Mouse (Mus musculus): ENCODE results near the gene Ctbs. TPM values are rescaled to one million over a fixed set of nuclear protein-coding genes. Genes with fewer than 3 reads are reported as not detected.

Gene Ctbs
- polyA plus RNA-seq, 1 experiment from 2014 or later = 5.1 TPM

GRCm38 (mm10) chr3:146435533-146435932 is 14.1 kb upstream of the Ctbs start:
- no peak overlapping the region for H3K27ac ChIP-seq
- H3K36me3 ChIP-seq = peaks cover 84% of the 10 kb centered on the region
- ATAC-seq (ENCODE audit: low FRiP score) = no peak
- no peak overlapping the region for H3K4me3 ChIP-seq
- no peak overlapping the region for H3K4me2 ChIP-seq
- H3K27me3 ChIP-seq = no peaks in the 10 kb centered on the region
- H3K4me1 ChIP-seq (replicated peaks) = no peaks in the 10 kb centered on the region
- no peak overlapping the region for H3K9ac ChIP-seq
- 89% methylated on average over 11 of the region's 11 CpGs for WGBS
- H3K9me3 ChIP-seq = no peaks in the 10 kb centered on the region

DNA sequence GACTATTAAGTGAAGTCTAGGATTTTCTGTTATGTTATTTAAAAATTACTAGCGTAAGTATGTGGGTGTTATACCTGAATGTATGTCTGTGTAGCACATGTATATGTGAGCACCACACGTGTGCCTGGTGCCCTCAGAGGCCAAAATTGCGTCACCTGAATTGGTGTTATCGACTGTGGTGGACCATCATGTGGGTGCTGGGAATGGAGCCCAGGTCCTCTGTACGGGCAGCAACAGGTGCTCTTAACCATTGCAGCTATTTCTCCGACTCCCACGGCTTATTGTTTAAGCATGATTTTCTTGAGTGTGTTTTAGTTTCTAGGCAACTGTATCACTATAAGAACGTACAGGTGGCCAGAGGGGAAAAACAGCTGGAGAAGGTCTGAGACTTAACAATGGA is 13.5 kb upstream of the Ctbs start:
- Histone ChIP-seq H3K27ac (no peak overlapping the region), H3K36me3 (peaks cover 81% of the 10 kb centered on the region), H3K27me3 (no peaks in the 10 kb centered on the region), H3K9me3 (no peaks in the 10 kb centered on the region), H3K9ac (no peak overlapping the region), H3K4me2 (no peak overlapping the region), H3K4me3 (no peak overlapping the region), H3K4me1 (replicated peaks) (no peaks in the 10 kb centered on the region)
- no peak for ATAC-seq (ENCODE audit: low FRiP score)
- WGBS = 93% methylated on average over 8 of the region's 8 CpGs

DNA sequence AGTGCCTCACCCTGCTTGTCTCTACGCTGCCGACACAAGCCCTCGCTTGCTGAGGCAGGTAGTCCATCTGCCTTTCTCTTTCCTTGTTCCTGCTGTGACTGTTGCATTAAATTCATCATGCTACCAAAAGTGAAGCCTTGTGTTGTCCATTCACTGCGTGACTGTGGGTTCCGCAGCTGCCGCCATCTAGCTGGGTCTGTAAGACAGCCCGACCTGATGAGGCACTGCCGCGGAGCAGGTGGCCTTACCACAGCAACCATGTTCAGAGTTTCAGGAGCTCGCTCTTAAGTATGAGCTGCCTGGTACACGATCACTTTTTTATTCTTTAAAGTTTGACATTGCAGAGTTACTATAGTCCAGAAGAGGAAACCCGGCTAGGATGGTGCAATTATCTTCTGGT is 9.6 kb upstream of the Ctbs start:
- H3K4me1 ChIP-seq (replicated peaks) = no peaks in the 10 kb centered on the region
- H3K27ac ChIP-seq = no peak overlapping the region
- H3K27me3 ChIP-seq = no peaks in the 10 kb centered on the region
- H3K4me2 ChIP-seq = no peak overlapping the region
- H3K9ac ChIP-seq = no peak overlapping the region
- 89% methylated on average over 12 of the region's 12 CpGs for WGBS
- H3K9me3 ChIP-seq = no peaks in the 10 kb centered on the region
- no peak for ATAC-seq (ENCODE audit: low FRiP score)
- H3K4me3 ChIP-seq = no peak overlapping the region
- H3K36me3 ChIP-seq = peaks cover 49% of the 10 kb centered on the region

GRCm38 (mm10) chr3:146440422-146440821 is 9.2 kb upstream of the Ctbs start:
- no peak for ATAC-seq (ENCODE audit: low FRiP score)
- peaks cover 47% of the 10 kb centered on the region for H3K36me3 ChIP-seq
- H3K27me3 ChIP-seq = no peaks in the 10 kb centered on the region

DNA sequence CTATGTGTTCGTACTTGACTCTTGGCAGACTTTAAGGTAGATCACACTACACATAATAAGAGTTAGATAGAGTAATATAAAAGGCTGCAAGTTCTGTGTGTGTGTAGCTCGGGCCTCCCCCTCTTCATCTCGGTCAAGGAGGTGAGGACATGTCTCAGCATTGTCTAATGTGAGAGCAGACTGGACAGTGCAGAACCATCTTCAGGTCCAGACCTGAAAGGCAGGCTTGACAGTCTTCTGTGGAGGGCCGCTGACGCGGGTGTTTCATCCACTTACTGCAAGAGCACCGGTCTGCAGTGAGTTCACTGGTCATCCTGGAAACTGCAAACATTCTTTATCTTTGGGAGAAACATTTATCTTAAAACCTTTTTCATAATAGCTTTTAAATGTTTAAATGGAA is 7.1 kb upstream of the Ctbs start:
- Histone ChIP-seq H3K9me3 (no peaks in the 10 kb centered on the region), H3K9ac (no peak overlapping the region), H3K27ac (no peak overlapping the region), H3K27me3 (no peaks in the 10 kb centered on the region), H3K4me1 (replicated peaks) (no peaks in the 10 kb centered on the region), H3K36me3 (peaks cover 32% of the 10 kb centered on the region), H3K4me3 (no peak overlapping the region), H3K4me2 (no peak overlapping the region)
- no peak for ATAC-seq (ENCODE audit: low FRiP score)
- 90% methylated on average over 7 of the region's 7 CpGs for WGBS

More at GRCm38 (mm10) chr3:146440422-146440821, 9.2 kb upstream of the Ctbs start:
- Histone ChIP-seq H3K9me3 (no peaks in the 10 kb centered on the region), H3K27ac (no peak overlapping the region), H3K4me3 (no peak overlapping the region), H3K4me2 (no peak overlapping the region), H3K9ac (no peak overlapping the region), H3K4me1 (replicated peaks) (no peaks in the 10 kb centered on the region)
- WGBS = 86% methylated on average over 7 of the region's 7 CpGs

DNA sequence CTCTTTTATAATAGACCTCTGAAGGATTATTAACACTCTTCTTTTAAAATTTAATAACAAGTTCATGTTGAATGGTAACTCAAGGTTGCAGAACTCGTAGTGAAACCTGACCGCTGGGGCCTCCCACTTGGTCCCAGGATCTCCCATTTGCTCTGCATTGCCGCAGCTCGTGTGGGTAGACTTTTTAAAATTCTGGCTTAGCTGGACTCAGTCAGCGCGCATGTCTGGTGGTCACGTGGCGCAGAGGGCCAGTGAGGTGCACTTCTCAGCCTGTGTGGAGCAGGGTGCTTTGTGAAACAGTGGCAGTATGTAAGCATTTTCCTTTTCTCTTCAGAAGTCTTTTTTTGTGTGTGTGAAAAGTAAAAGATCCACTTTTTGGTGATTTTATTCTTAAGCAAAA is 6.7 kb upstream of the Ctbs start:
- H3K4me2 ChIP-seq = no peak overlapping the region
- no peak overlapping the region for H3K27ac ChIP-seq
- no peak overlapping the region for H3K9ac ChIP-seq
- 91% methylated on average over 8 of the region's 8 CpGs for WGBS
- no peaks in the 10 kb centered on the region for H3K9me3 ChIP-seq
- ATAC-seq (ENCODE audit: low FRiP score) = no peak
- H3K4me1 ChIP-seq (replicated peaks) = no peaks in the 10 kb centered on the region
- H3K27me3 ChIP-seq = no peaks in the 10 kb centered on the region
- peaks cover 30% of the 10 kb centered on the region for H3K36me3 ChIP-seq
- H3K4me3 ChIP-seq = no peak overlapping the region

- Histone ChIP-seq H3K4me1 (replicated peaks) (no peaks in the 10 kb centered on the region), H3K27me3 (0 out of 2 replicates have a peak, but pooled peaks cover 4% of the 10 kb centered on the region), H3K9me3 (no peaks in the 10 kb centered on the region), H3K4me2 (no peak overlapping the region), H3K36me3 (peaks cover 25% of the 10 kb centered on the region), H3K27ac (no peak overlapping the region), H3K4me3 (no peak overlapping the region), H3K9ac (no peak overlapping the region)
- ATAC-seq (ENCODE audit: low FRiP score) = no peak
- 82% methylated on average over 7 of the region's 7 CpGs for WGBS
Measured at GRCm38 (mm10) chr3:146443380-146443779, 6.2 kb upstream of the Ctbs start.

- Histone ChIP-seq H3K27me3 (0 out of 2 replicates have a peak, but pooled peaks cover 4% of the 10 kb centered on the region), H3K9me3 (no peaks in the 10 kb centered on the region), H3K4me3 (no peak overlapping the region), H3K4me2 (no peak overlapping the region), H3K4me1 (replicated peaks) (peaks cover 1% of the 10 kb centered on the region; the same call in 1 of the 2 replicates), H3K9ac (no peak overlapping the region), H3K27ac (no peak overlapping the region), H3K36me3 (peaks cover 18% of the 10 kb centered on the region)
- 95% methylated on average over 7 of the region's 7 CpGs for WGBS
- ATAC-seq (ENCODE audit: low FRiP score) = no peak
Measured at GRCm38 (mm10) chr3:146444880-146445279, 4.7 kb upstream of the Ctbs start.

DNA sequence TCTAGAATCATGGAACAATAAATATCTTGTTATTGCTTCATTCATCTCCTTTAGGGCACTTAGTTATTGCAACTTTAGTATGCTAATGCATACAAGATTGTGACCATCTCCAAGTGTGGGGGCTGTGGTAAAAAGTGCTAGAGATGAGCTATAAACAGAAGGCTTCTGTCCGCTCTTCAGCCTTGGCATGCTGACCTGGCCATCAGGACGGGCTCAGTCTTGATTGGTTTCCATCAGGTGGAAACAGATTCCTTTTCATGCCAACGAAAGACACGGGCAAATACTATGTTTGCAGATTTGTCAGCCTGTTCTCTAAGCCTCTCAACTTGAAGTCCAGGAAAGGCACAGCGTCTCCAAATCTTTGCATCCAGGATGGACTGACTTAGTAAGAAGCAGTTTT is 2.4 kb upstream of the Ctbs start:
- Histone ChIP-seq H3K4me1 (replicated peaks) (peaks cover 10% of the 10 kb centered on the region; the same call in 1 of the 2 replicates), H3K4me3 (no peak overlapping the region), H3K9ac (no peak overlapping the region), H3K36me3 (peaks cover 10% of the 10 kb centered on the region; the same call in 1 of the 2 replicates), H3K4me2 (no peak overlapping the region), H3K27me3 (0 out of 2 replicates have a peak, but pooled peaks cover 4% of the 10 kb centered on the region), H3K27ac (no peak overlapping the region), H3K9me3 (no peaks in the 10 kb centered on the region)
- WGBS = 95% methylated on average over 5 of the region's 5 CpGs
- ATAC-seq (ENCODE audit: low FRiP score) = no peak

DNA sequence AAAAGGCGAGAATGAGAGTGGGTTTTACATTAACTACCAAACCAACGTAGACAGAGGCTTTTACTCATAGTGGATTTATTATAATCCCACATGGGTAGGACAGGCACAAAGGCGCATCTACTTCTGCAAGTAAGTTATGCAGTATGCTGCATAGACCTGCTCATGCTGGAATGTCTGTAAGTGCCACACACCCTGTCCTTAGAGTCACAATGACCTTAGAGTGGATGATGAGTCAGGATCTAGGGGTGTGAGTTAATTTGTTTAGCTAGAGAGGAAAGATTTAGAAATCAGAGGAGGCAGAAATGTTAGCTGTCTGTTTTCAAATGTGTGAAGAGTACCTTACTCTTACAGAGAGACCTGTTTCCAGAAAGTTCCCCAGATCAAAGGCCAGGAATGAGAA is 2.0 kb upstream of the Ctbs start:
- ATAC-seq (ENCODE audit: low FRiP score) = no peak
- 95% methylated on average over 3 of the region's 3 CpGs for WGBS
- peaks cover 10% of the 10 kb centered on the region; the same call in 1 of the 2 replicates for H3K4me1 ChIP-seq (replicated peaks)
- no peak overlapping the region for H3K4me3 ChIP-seq
- no peak overlapping the region for H3K27ac ChIP-seq
- 0 out of 2 replicates have a peak, but pooled peaks cover 4% of the 10 kb centered on the region for H3K27me3 ChIP-seq
- peaks cover 6% of the 10 kb centered on the region; the same call in 1 of the 2 replicates for H3K36me3 ChIP-seq
- no peak overlapping the region for H3K4me2 ChIP-seq
- H3K9me3 ChIP-seq = no peaks in the 10 kb centered on the region
- no peak overlapping the region for H3K9ac ChIP-seq

GRCm38 (mm10) chr3:146448372-146448771 is 1.2 kb upstream of the Ctbs start:
- no peak overlapping the region for H3K27ac ChIP-seq
- WGBS = 92% methylated on average over 10 of the region's 10 CpGs
- peaks cover 6% of the 10 kb centered on the region; the same call in 1 of the 2 replicates for H3K36me3 ChIP-seq
- 0 out of 2 replicates have a peak, but pooled peaks cover 4% of the 10 kb centered on the region for H3K27me3 ChIP-seq
- H3K4me3 ChIP-seq = no peak overlapping the region
- H3K4me2 ChIP-seq = no peak overlapping the region
- H3K9ac ChIP-seq = no peak overlapping the region
- H3K4me1 ChIP-seq (replicated peaks) = peaks cover 10% of the 10 kb centered on the region; the same call in 1 of the 2 replicates
- no peaks in the 10 kb centered on the region for H3K9me3 ChIP-seq
- no peak for ATAC-seq (ENCODE audit: low FRiP score)

- H3K4me2 ChIP-seq = no peak overlapping the region
- no peaks in the 10 kb centered on the region for H3K9me3 ChIP-seq
- peaks cover 10% of the 10 kb centered on the region; the same call in 1 of the 2 replicates for H3K4me1 ChIP-seq (replicated peaks)
- 80% methylated on average over 6 of the region's 6 CpGs for WGBS
- H3K9ac ChIP-seq = no peak overlapping the region
- no peak for ATAC-seq (ENCODE audit: low FRiP score)
- H3K27ac ChIP-seq = no peak overlapping the region
- peaks cover 6% of the 10 kb centered on the region; the same call in 1 of the 2 replicates for H3K36me3 ChIP-seq
- no peak overlapping the region for H3K4me3 ChIP-seq
- 0 out of 2 replicates have a peak, but pooled peaks cover 4% of the 10 kb centered on the region for H3K27me3 ChIP-seq
Measured at GRCm38 (mm10) chr3:146448969-146449368, 626 bp upstream of the Ctbs start.

GRCm38 (mm10) chr3:146450371-146450841 is 811 bp downstream of the Ctbs start:
- peaks cover 10% of the 10 kb centered on the region; the same call in 1 of the 2 replicates for H3K4me1 ChIP-seq (replicated peaks)
- no peaks in the 10 kb centered on the region for H3K9me3 ChIP-seq
- 0 out of 2 replicates have a peak, but pooled peaks cover 4% of the 10 kb centered on the region for H3K27me3 ChIP-seq
- peaks cover 6% of the 10 kb centered on the region; the same call in 1 of the 2 replicates for H3K36me3 ChIP-seq
- H3K27ac ChIP-seq = peak overlapping the region; percentile 76
- H3K4me3 ChIP-seq = peak overlapping the region; percentile 54
- peak; percentile 98 for ATAC-seq (ENCODE audit: low FRiP score)
- under 1% methylated on average over 29 of the region's 29 CpGs for WGBS
- H3K4me2 ChIP-seq = peak overlapping the region; percentile 65
- peak overlapping the region; percentile 72 for H3K9ac ChIP-seq
